Mouse (Mus musculus) hematopoietic stem cell, adult 5-6 weeks (primary cell): ENCODE data around the gene B4galnt1. TPM values are rescaled to one million over a fixed set of nuclear protein-coding genes. Genes with fewer than 3 reads are reported as not detected.
"Not testable (repeated sequence)": the region's sequence is repeated elsewhere in the genome, so short reads cannot be mapped to it uniquely, and the experiment has no call there.

Experiments
- ATAC-seq, 2 experiments: fragments of 125-278 bp in 1 of 2; replicated peaks in 1 of 2; 2 replicates each; pipeline ENCODE4 v1.8.0; 2016 to 2017; ENCODE audit warnings: inconsistent platforms in 2 of 2, mild to moderate bottlenecking in 2 of 2, moderate number of reproducible peaks in 2 of 2, low read depth in 1 of 2, moderate TSS enrichment in 1 of 2; ENCODE audit not compliant: low FRiP score in 2 of 2, poor library complexity in 2 of 2, severe bottlenecking in 2 of 2, insufficient read depth in 1 of 2, low TSS enrichment in 1 of 2
- total RNA-seq: library from RNA; stranded (forward); fragments of 172-1452, 232-1000 nt; gene quantifications from 2 replicates; pipeline ENCODE4 v1.2.3, GENCODE M21; 2017

Gene B4galnt1
- total RNA-seq, 1 experiment from 2014 or later: 43.3 TPM

DNA sequence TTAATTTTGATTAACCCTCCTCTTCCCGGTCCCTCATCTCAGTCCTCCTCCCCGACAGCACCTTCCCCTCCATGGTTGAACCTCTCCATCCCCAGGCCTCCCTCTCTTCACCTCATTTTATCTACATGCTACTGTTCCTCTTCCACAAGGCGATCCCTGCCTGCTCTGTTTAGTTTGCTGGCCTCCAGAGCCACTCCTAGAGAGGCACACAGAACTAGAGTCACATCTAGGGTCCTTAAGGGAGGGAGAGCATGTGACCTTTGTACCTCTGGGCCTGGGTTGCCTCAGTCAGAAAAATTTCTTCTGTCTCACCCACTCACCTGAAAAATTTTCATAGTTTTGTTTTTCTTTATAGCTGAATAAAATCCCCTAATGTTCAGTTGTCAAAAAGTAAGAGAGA is 27.1 kb upstream of the B4galnt1 start:
- ATAC-seq: no peak

DNA sequence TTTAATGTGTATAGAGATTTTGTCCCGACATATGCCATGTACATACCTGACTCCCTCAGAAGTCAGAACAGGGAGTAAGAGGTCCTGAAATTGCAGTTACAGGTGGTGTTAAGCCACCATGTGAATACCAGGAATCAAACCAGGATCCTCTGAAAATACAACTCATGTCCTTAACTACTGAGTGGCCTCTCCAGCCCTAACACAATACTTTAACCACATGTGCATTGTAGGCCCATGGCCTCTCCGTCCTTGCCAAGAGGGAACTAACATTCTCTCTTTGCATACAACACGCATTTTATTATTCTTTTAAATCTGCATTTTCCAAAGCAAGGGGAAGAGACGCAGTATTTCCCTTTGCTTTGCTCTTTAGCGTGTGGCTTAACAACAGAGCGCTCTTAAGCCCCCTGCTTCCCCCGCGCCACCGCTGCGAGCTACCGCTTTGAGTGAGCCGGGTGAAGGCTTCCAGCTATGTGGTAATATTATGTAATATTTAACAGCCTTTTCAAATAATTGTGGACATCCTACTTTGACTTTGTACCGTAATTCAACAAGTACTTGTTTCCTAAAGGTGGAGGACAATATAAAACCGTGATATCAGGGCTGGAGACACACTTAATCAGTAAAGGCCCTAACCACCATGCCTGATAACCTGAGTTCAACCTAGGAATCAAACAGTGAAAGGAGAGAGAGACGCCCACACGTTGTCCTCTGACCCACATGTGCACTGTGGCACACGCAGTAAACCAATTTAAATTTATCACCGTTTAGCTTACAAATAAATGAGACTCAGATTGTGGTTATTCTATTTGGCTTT is 26.5 kb upstream of the B4galnt1 start:
- ATAC-seq: no peak

DNA sequence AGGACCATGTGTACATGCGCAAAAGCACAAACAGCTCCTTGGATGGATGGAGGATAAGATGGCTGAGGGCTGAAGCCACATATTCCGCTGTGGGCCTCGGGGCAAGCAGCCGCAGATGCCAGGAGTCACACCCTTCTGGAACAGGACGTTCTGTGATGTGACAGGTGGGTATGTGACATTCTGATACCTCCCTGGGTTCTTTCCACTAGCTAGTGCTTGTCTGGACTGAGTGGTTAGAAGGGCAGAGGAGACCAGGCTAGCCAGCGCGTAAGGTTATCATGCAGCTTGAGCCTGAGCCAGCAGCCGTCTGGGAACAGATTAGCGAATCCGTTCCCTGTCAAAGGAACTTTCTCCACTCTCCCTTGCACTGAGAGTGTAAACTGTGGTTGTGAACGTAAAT is 24.1 kb upstream of the B4galnt1 start:
- ATAC-seq: no peak

DNA sequence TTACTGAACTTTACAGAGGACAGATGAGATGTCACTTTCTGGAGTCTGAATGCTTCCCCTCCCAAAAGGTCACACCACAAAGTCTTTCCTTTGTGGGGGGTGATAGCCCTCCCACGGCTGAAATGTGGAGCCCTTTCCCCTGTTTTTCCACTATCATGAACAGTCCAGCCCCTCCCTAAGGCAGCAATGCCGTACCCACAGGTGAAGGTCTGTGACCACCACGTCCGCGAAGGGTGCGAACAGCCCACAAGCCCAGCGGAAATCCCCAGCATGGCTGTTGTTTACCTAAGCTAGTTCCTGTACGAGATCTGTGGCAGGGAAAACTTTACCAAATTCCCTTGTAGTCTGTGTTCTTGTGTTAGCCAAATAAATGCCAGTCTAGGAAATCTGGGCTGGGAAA is 23.5 kb upstream of the B4galnt1 start:
- ATAC-seq: peak; percentile 14 to 51

DNA sequence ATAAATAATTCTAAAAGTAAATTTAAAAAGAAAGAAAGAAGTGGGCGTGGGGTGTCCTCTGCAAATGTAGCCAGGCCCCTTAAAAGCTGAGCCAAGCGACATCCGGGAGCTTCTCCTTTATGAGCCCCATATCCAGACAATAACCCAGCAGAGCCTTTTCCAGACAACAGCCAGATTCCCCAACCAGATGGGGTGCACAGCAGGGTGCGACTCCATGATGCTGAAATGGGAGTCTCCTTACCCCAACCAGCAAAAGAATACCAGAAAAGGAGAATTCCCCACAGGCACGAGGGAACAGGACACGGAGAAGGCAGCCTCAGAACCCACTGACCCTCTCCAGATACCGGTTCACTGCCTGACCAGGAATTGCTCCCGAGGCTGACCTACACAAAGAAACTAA is 21.8 kb upstream of the B4galnt1 start:
- ATAC-seq: no peak

DNA sequence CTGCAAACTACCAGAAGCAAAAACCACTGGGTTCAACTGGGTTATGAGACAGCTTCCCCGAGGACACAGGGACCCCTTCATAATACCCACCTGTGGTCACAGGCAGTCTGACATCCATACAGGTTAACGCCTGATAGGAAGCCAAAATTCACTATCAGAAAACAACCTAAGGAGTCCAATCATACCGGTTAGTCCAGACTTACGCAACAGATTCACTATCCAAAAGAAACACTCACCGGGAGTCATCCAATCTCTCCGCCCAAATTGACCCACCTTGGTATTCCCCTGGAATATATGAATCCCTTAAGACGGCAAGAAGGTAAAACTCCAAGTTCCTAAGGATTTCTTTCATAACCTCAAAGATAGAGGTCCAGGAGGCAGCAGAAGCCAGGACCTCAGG is 20.5 kb upstream of the B4galnt1 start:
- no peak for ATAC-seq

DNA sequence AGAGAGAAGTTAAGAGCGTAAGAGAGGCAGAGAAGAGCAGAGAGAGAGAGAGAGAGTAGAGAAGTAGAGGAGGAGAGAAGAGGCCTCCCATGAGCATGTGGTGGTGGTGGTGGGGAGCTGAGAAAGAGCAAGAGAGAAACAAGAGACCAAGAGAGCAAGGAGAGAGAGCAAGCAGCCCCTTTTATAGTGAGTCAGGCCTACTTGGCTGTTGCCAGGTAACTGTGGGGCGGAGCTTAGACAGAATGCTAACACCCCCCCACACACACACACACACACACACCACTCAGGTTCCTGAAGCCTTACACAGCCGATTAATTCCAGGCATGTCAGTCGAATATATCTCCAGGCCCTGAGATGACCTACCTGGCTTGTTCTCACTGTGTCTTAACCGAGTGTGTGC is 19.7 kb upstream of the B4galnt1 start:
- no peak for ATAC-seq

DNA sequence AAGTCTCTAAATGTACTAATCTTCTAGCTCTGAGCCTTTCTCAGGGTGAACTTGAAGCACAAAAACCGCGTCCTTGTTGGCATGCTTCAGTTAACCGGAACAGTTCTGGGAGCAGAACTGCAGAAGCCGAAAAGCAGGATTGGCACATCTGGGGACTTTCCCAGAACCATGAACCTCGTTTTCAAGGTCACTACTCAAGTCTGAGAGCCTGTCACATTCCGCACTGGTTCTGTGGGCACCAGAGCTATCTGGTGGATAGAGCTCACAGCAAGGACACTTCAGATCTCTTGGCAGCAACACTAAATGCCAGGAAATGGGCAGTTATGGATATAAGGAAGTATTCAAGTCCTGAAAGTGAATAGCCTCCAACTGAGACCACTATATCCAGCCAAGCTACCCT is 17.9 kb upstream of the B4galnt1 start:
- no peak for ATAC-seq

DNA sequence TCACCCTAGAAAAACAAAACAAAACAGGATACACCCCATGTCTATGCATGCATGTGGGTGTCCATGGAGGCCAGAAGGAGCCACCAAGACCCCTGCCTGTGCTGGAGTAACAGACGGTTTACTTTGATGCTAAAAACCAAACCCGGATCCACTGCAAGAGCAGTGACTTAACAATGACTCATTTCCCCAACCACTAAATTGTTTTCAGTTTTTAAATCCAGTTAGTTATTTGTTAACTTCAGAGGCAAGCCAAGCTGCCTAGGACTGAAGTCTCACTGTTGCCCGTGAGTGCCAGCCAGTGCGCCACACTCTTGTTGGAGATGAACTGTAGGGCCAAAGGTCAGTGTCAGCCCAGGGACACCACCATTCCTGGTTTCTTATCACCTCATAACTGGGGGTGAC is 14.6 kb upstream of the B4galnt1 start:
- ATAC-seq: peak; percentile 17 to 27; a peak in 1 of 4 replicates

DNA sequence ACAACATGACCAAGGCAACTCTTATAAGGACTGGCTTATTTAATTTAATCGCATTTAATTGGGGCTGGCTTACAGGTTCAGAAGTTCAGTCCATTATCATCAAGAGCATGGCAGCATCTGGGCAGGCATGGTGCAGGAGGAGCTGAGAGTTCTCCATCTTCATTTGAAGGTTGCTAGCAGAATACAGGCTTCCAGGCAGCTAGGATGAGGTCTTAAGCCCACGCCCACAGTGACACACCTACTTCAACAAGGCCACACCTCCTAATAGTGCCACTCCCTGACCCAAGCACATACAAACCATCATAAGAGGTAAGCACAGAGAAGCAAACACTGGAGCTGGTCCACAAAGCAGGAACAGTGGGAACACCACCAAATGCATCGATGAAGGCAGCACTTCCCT is 13.8 kb upstream of the B4galnt1 start:
- ATAC-seq: not testable (repeated sequence)

DNA sequence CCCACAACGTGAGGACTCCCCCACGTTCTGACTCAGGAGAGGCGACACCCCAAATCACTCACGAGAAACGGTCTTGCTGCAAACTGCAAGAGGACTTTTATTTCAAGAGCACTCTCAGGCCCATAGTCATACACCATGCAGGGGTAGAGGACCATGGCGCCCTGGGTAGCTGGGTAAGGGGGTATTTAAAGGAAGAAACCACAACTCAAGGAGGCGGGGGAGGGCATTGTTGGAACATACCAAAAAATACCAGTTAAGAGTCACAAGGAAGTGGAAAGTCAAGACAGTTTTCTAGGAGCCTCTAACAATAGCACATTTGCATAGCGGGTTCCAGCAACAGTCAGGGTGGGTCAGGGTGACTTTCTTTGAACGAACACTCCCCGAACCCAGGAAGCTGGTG is 12.5 kb upstream of the B4galnt1 start:
- ATAC-seq: not testable (repeated sequence)

DNA sequence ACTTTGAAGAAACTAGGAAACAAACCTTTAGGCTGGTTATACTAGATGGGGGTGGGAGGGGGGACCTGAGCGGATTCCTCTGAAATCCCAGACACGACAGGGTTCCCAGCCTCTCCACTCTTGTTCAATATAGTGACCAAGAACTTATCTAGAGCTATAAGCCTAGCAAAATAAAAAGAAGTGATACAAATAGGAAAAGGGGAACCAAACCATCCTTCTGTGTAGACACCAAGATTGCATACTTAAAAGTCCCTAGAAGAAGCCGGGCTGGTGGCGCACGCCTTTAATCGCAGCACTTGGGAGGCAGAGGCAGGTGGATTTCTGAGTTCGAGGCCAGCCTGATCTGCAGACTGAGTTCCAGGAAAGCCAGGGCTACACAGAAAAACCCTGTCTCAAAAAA is 11.7 kb upstream of the B4galnt1 start:
- no peak for ATAC-seq

DNA sequence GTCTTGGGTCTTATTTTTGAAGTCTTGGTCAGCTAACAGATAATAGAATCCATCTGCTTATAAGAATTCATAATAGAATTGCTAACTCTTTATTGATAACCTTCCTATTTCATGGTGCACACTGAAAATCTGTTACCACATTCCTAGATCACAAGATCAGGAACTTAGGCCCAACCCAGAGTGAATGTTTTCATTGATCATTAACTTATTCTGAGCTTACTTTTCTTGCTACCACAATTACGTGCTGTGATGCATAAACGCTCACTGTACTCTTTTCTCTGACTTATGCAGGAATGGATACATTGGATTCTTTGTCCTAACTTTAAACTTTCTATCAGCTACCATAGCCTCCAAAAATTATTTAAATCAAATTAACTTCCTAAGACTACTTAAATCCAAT is 10.8 kb upstream of the B4galnt1 start:
- no peak for ATAC-seq

DNA sequence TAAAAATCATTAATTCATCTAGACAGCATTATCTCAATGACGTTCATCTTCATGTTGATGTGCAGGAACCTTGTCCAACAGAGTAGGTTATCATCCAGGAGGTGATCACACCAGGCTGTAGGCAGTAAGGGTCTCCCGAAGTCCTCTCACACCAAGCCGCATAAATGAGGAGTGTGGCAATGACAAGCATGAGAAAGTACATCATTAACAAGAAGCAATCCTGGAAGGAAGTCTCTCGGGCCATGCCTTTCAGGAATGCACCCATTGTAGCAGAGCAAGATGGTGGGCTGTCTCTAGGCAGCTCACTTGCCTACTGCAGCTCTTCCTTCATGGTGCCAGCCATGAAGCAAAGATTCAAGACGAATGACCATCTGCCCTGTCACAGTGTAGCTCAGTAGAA is 10.4 kb upstream of the B4galnt1 start:
- no peak for ATAC-seq

DNA sequence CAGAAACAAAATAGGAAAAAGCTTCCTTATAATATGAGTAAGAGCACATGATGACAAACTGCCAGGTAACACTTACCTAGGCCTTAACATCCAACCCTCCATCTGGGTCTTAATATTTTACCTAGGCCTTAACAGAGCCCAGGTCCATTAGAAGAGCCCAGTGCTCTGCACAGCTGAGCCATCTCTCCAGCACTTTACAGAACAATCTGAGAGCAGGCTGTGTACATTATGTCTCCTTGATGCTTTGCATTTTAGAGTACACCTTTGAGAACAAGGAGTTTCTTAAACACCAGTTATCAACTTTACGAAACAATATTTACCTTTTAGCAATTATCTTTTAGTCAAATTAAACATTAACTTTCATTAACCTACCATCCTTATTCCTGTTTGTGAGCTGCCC is 8.9 kb upstream of the B4galnt1 start:
- no peak for ATAC-seq

DNA sequence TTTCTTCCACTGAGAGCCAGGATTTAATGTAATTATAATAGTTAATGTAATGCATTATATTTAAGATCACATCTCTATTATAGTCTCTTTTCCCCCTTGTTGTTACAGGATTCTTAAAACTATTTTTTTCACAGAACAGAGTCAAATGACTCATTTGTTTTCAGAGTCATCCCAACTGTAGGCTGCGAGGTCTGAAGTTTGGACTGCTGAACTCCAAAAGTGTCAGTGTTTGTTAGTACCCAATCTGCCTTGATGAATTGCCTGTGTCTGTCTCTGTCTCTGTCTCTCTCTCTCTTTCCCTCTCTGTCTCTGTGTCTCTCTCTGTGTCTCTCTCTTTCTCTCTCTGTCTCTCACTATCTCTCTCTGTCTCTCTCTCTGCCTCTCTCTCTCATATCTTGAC is 8.5 kb upstream of the B4galnt1 start:
- ATAC-seq: no peak

DNA sequence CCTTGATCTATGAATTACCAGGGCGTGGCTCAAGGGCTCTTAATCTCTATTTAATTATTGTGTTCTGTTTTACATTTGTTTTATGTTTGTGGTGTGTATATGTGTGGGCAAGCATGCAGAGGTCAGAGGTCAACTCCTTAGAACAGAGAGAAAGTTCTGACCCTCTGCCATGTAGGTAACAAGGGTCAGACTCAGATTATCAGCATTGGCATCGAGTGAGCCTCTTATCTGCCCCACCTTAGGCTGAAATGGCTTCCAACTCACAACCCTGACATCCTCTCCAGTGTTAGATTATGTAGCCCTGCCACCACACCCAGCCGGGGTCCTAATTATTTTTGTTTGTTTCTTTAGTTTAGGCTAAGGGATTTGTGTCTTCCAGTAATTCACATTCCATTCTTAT is 6.6 kb upstream of the B4galnt1 start:
- no peak for ATAC-seq

DNA sequence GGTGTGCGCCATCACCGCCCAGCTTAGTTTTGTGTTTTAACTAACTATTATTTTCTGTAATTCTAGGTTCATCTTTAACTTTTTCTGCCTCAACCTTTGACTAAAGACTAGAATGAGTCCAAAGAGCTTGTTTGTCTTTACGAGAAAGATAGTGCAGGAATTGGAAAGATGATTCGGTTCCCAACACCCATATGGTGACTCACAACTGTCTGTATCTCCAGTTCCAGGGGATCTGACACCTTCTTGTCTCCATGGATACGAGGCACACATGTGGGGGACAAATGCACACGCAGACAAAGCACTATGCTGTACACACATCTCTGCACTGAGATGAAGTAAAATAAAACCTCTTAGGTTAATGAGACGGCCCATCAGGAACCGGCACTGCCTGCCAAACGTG is 4.9 kb upstream of the B4galnt1 start:
- ATAC-seq: no peak

DNA sequence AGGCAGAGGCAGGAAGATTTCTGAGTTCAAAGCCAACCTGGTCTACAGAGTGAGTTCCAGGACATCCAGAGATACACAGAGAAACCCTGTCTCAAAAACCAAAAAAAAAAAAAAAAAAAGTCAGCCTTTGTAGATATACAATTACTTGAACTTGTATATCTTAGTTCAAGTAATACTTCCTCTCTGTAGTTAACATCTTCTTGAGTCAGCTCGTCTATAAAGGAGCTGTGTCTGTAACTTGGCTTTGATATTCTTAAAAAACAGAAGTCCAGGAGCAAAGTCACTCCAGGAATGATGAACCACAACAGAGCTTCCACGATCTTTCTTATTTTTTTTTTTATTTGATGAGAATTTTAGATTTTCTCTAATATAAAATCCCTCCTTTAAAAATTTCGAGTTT is 4.3 kb upstream of the B4galnt1 start:
- no peak for ATAC-seq
